Mouse (Mus musculus) midbrain, postnatal 0 days (tissue): ENCODE data around the gene Iqce. TPM values are rescaled to one million over a fixed set of nuclear protein-coding genes. Genes with fewer than 3 reads are reported as not detected.
"Not testable (repeated sequence)": the region's sequence is repeated elsewhere in the genome, so short reads cannot be mapped to it uniquely, and the experiment has no call there.

Experiments used
- ATAC-seq: fragments of 200-750 bp; cut with Nextera tagmentation; 2 replicates; pipeline ENCODE4 v1.8.0; 2017; ENCODE audit warnings: moderate number of reproducible peaks, mild to moderate bottlenecking, moderate TSS enrichment, moderate library complexity; ENCODE audit not compliant: low FRiP score
- DNase-seq: peaks from one replicate; pipeline ENCODE4 v3.0.0-alpha.2; 2015; ENCODE audit warnings: low spot score
- H3K27ac ChIP-seq: fragments of 300-500 bp; sonication (generic); 2 replicates; pipeline ENCODE4 v1.5.1; 2014; ENCODE audit warnings: low read depth, mild to moderate bottlenecking, low read length, mixed read lengths
- H3K27me3 ChIP-seq: fragments of 300-500 bp; sonication (generic); 2 replicates; pipeline ENCODE4 v1.6.1; 2014; ENCODE audit warnings: low read length, control low read depth, mixed read lengths; ENCODE audit not compliant: insufficient read depth
- H3K36me3 ChIP-seq: fragments of 300-500 bp; sonication (generic); 2 replicates; pipeline ENCODE4 v1.6.1; 2014; ENCODE audit warnings: low read length, control low read depth, mixed read lengths; ENCODE audit not compliant: insufficient read depth
- H3K4me1 ChIP-seq: fragments of 300-500 bp; sonication (generic); 2 replicates; pipeline ENCODE4 v1.6.1; 2014; ENCODE audit warnings: mild to moderate bottlenecking, control low read depth, antibody characterized with exemption, low read length, mixed read lengths; ENCODE audit not compliant: insufficient read depth
- H3K4me2 ChIP-seq: fragments of 300-500 bp; sonication (generic); 2 replicates; pipeline ENCODE4 v1.6.1; 2014; ENCODE audit warnings: low read depth, mild to moderate bottlenecking, low read length, mixed read lengths; ENCODE audit not compliant: poor library complexity, severe bottlenecking
- H3K4me3 ChIP-seq: fragments of 300-500 bp; sonication (generic); 2 replicates; pipeline ENCODE4 v1.5.1; 2014; ENCODE audit warnings: low read depth, mild to moderate bottlenecking, low read length, moderate library complexity
- H3K9ac ChIP-seq: fragments of 300-500 bp; sonication (generic); replicated peaks from 2 replicates; pipeline ENCODE4 v1.6.1; 2014; ENCODE audit warnings: mild to moderate bottlenecking, low read length, moderate library complexity, mixed read lengths; ENCODE audit not compliant: poor library complexity, severe bottlenecking
- H3K9me3 ChIP-seq: fragments of 300-500 bp; sonication (generic); 2 replicates; pipeline ENCODE4 v1.6.1; 2016; ENCODE audit warnings: low read length, control low read depth
- CTCF ChIP-seq: IDR thresholded peaks from 2 replicates; pipeline ENCODE4 v1.5.1; 2016; ENCODE audit warnings: antibody characterized with exemption, mild to moderate bottlenecking
- WGBS: fragments of 180-500 bp; shearing (Covaris S2); extraction: QIAGEN DNeasy Blood & Tissue Kit; methylation state at CpG from one replicate; pipeline ENCODE4 v1.1.7; 2014; 5-methylcytosine and 5-hydroxymethylcytosine counted together
- polyA plus RNA-seq: library from polyadenylated mRNA; unstranded; fragments of >200 nt; fragmentation: Nextera tagmentation; extraction: Ambion mirVana; gene quantifications from 2 replicates; pipeline ENCODE4 v1.2.1, GENCODE M21; 2015
- total RNA-seq: library from RNA; depleted of rRNA; stranded (reverse); fragments of >200 nt; gene quantifications from 2 replicates; pipeline ENCODE4 v1.2.3, GENCODE M21; 2014

The Iqce gene
- total and polyA plus RNA-seq, 2 experiments from 2014 or later = 37.2 to 38.6 TPM

DNA sequence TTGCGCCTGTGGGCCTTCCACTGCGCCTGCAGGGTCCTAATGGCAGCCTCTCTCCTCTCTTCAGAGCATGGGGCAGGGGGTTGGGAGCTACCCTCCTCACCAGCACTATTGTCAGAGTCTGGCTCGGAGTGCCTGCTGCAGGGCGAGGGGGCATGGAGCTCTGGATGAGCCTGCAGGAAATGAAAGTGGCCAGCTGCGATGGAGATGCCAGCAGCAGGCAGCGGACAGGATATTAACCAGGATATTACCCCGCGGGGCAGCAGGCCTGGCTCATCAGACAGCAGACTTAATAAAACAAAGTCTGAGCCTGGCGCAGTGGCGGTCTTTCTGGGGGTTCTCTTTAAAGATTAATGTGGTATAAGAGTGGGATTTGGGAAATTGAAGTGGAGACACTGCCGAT lies 27.1 kb downstream of the Iqce start:
- H3K9me3 ChIP-seq = no peaks in the 10 kb centered on the region
- peaks cover 54% of the 10 kb centered on the region for H3K36me3 ChIP-seq
- 0 out of 2 replicates have a peak overlapping the region, but pooled peaks have one; percentile 8 for H3K9ac ChIP-seq
- DNase-seq = no peak
- WGBS = 71% methylated on average over 11 of the region's 11 CpGs
- no peak for ATAC-seq
- H3K4me3 ChIP-seq = no peak overlapping the region
- H3K27ac ChIP-seq = no peak overlapping the region
- no peak for TF ChIP-seq CTCF
- H3K4me2 ChIP-seq = no peak overlapping the region
- no peaks in the 10 kb centered on the region for H3K27me3 ChIP-seq
- no peaks in the 10 kb centered on the region for H3K4me1 ChIP-seq

DNA sequence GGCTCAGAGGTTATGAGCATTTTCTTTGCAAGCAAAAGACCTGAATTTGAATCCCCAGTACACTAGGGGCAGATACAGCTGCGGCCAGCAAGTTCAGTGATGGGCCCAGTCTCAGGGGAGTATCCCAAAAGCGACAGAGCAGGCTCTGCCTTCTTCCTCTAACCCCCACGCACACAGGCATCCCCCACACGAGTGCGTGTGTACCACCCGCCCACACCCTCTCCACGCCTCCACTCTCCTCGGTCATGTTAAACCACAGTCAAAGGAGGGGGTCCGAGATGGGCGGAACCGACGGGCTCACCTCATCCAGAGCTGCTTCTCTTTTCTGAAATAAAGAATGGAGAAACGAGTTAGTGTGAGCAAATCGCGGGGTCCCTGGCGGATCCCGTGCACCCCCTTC lies 28.1 kb downstream of the Iqce start:
- H3K4me1 ChIP-seq = no peaks in the 10 kb centered on the region
- H3K9ac ChIP-seq = no peak overlapping the region
- peaks cover 56% of the 10 kb centered on the region for H3K36me3 ChIP-seq
- WGBS = 92% methylated on average over 17 of the region's 17 CpGs
- no peak for DNase-seq
- TF ChIP-seq CTCF = no peak
- no peak overlapping the region for H3K4me3 ChIP-seq
- H3K27ac ChIP-seq = no peak overlapping the region
- ATAC-seq = no peak
- H3K27me3 ChIP-seq = no peaks in the 10 kb centered on the region
- no peak overlapping the region for H3K4me2 ChIP-seq
- no peaks in the 10 kb centered on the region for H3K9me3 ChIP-seq

DNA sequence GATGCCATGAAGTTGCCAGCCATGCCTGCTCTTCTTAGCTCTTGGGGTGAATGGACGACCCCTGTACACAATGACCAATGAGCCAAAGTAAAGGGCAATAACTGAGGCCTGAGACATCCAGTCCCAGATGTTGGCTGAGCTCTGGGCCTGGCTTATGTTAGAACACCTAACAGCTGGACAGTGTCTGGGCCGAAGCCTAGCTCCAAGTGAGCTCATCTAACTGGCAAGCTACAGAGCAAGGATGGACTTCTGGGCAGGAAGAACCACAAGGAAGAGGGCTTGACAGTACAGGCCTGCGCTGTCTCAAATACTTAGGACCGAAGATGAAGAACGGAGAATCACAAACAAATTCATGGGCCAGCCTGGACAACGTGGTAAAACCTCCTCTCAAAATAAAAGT lies 29.6 kb downstream of the Iqce start:
- H3K4me1 ChIP-seq, H3K4me2 ChIP-seq, H3K9ac ChIP-seq, ATAC-seq, H3K4me3 ChIP-seq, H3K9me3 ChIP-seq, H3K27ac ChIP-seq, DNase-seq, H3K27me3 ChIP-seq: not testable (repeated sequence)
- H3K36me3 ChIP-seq = peaks cover 51% of the 10 kb centered on the region
- WGBS = 94% methylated on average over 6 of the region's 6 CpGs

DNA sequence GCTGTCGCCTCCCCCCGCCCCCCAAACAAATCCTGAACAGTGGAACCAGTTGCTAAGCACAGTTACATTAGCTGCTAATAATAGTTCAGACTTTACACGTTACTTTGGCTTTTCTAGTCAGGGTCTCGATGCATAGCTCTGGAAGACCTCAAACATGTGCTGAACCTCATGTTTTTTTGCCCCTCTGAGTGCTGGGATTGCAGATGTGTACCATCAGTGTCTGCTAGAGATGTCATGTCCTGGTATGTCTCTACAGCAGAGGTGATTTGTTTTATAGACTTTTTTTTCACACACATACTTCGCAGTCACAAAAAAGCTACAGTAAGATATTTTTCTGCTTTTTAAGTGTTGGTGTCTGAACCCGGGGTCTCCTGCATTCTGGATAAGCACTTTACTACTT lies 30.1 kb downstream of the Iqce start:
- no peak overlapping the region for H3K9ac ChIP-seq
- H3K9me3 ChIP-seq = no peaks in the 10 kb centered on the region
- DNase-seq = no peak
- H3K4me3 ChIP-seq = no peak overlapping the region
- H3K4me2 ChIP-seq = no peak overlapping the region
- H3K4me1 ChIP-seq = no peaks in the 10 kb centered on the region
- no peak for ATAC-seq
- peaks cover 47% of the 10 kb centered on the region for H3K36me3 ChIP-seq
- 90% methylated on average over 6 of the region's 6 CpGs for WGBS
- no peak for TF ChIP-seq CTCF
- H3K27ac ChIP-seq = no peak overlapping the region
- H3K27me3 ChIP-seq = no peaks in the 10 kb centered on the region

DNA sequence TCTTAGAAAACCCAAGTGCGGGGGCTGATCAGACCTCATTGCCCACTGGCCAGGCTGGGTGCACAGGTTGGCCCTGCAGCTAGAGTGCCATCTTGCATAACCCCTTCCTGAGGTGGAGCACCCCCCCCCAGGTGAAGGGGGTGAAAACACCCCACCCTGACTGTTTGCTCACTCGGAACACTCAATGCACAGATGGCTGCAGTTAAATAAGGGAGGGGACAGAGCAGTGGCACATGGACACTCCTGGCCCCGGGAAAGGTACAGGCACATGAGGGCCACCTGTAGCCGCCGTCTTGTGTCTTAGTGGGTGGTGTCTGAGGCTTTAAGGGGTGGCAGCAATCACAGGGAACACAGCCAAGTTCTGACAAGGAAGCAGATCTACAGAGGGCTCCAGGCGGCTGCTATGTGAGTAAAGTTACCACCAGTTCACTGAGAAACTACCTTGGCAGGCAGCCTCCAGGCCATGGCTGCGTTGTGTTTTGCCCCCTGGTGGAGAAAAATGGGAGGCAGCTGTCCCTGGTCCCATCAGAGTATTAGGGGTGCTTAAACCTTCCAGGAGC lies 38.5 kb downstream of the Iqce start:
- ATAC-seq = no peak
- no peak overlapping the region for H3K4me2 ChIP-seq
- 0 out of 2 replicates have a peak overlapping the region, but pooled peaks have one; percentile 34 for H3K27ac ChIP-seq
- H3K9ac ChIP-seq = no peak overlapping the region
- DNase-seq = peak; percentile 76
- no peaks in the 10 kb centered on the region for H3K27me3 ChIP-seq
- H3K4me1 ChIP-seq = peaks cover 13% of the 10 kb centered on the region; the same call in 1 of the 2 replicates
- peak; percentile 79 for TF ChIP-seq CTCF
- H3K9me3 ChIP-seq = no peaks in the 10 kb centered on the region
- H3K36me3 ChIP-seq = peaks cover 21% of the 10 kb centered on the region
- H3K4me3 ChIP-seq = no peak overlapping the region
- WGBS = 56% methylated on average over 7 of the region's 7 CpGs

DNA sequence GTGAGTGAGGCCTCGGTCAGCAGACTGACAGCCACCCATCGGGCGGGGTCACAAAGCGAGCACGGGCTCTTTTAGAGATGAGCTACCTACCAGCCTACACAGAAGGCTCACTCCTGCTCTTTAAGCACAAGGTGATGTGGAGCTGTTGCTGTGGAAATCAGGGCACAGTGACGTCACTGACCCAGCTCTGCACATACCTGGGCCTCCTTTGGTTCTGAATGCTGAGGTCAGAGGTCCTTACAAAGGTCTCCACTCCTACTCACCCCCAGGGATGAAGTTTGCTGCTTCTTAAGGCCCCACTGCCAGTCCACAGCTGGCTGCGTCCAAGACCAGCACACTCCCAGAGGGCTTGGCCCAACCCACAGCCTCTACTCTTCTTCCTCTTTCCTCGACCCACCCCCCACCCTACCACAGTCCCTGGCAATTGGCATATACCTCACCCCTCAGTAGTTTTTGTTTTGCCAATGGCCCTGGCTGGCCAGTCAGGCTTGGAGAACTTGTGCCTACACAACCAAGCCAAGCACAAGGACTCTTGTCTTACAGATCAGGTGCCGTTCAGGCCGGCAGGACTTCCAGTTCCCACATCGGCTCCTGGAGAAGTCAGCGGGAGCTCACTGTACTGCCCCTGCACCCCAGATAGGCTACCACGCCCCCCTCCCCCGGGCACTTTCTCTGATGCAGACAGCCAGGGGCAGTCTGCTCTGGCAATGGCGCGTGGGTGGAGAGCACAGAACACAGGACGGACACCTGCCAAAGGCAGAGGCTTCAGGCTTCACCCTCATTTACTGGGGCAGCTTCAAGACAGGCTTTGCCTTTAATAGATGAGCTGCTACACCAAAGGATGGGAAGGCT lies 39.2 kb downstream of the Iqce start:
- Histone ChIP-seq H3K27me3 (no peaks in the 10 kb centered on the region), H3K9me3 (no peaks in the 10 kb centered on the region), H3K4me3 (no peak overlapping the region), H3K27ac (0 out of 2 replicates have a peak overlapping the region, but pooled peaks have one; percentile 34), H3K9ac (0 out of 2 replicates have a peak overlapping the region, but pooled peaks have one; percentile 19), H3K4me2 (no peak overlapping the region), H3K4me1 (peaks cover 13% of the 10 kb centered on the region; the same call in 1 of the 2 replicates), H3K36me3 (peaks cover 19% of the 10 kb centered on the region)
- no peak for DNase-seq
- TF ChIP-seq CTCF = no peak
- ATAC-seq = no peak
- WGBS = 69% methylated on average over 17 of the region's 17 CpGs
